In genomic region chr10:83926990-83927389, GRCm38 (mm10) we compare ENCODE assay signal across 11 mouse cellular contexts.
A peak's percentile ranks its signal among the peaks of the same experiment; 100 is the strongest.
DNase-seq lines count a peak whose midpoint lies in the region; ATAC-seq and TF ChIP-seq lines count a peak whose summit lies in the region.
"Had no signal": no experiment of that assay in that cellular context is flagged by ENCODE, and none has a peak within 500 bp of the region (broad histone marks: within the 10 kb centered on the region; RNA-seq: fewer than 3 reads in every experiment).

No protein-coding gene starts in this region.

- peaks cover 10% of the 10 kb centered on the region for H3K4me1 ChIP-seq in forebrain, embryonic 15.5 days
- no peaks in the 10 kb centered on the region for H3K4me1 ChIP-seq in forebrain, embryonic 11.5 days (replicated peaks; ENCODE audit: control insufficient read depth, insufficient read depth, low read length)
- peaks cover 5% of the 10 kb centered on the region; the same call in 1 of the 2 replicates for H3K4me1 ChIP-seq in lung, postnatal 0 days (ENCODE audit: insufficient read depth, low read depth, low read length)

- H3K36me3 ChIP-seq in forebrain, embryonic 15.5 days = no peaks in the 10 kb centered on the region
- H3K36me3 ChIP-seq in forebrain, embryonic 11.5 days (ENCODE audit: control insufficient read depth, insufficient read depth, low read length) = no peaks in the 10 kb centered on the region
- no peaks in the 10 kb centered on the region for H3K36me3 ChIP-seq in lung, postnatal 0 days (ENCODE audit: insufficient read depth, low read length)
- H3K36me3 ChIP-seq: neural tube, embryonic 12.5 days had no signal

- peak; percentile 80 for ATAC-seq in forebrain, embryonic 15.5 days (replicated peaks)
- ATAC-seq in forebrain, embryonic 11.5 days (replicated peaks; ENCODE audit: low FRiP score) = no peak
- ATAC-seq in lung, postnatal 0 days = peak; percentile 29; the same call in 1 of the 2 replicates

- intact Hi-C loops in left cerebral cortex, postnatal 4 days (cut with DNase I) = no loop called here

- H3K9ac ChIP-seq in forebrain, embryonic 15.5 days (replicated peaks) = no peak overlapping the region
- no peak overlapping the region for H3K9ac ChIP-seq in forebrain, embryonic 11.5 days (ENCODE audit: low read length)
- H3K9ac ChIP-seq in lung, postnatal 0 days (replicated peaks; ENCODE audit: low read depth) = no peak overlapping the region
- H3K9ac ChIP-seq: neural tube, embryonic 12.5 days had no signal

- TF ChIP-seq CTCF in brain, embryonic 14.5 days (IDR thresholded peaks at IDR 0.05; ENCODE audit: borderline replicate concordance, extremely low read depth, insufficient read depth, insufficient read length) = no peak
- TF ChIP-seq CTCF in lung, postnatal 0 days (IDR thresholded peaks at IDR 0.05) = no peak

- WGBS in forebrain, embryonic 15.5 days = 39% methylated on average over 4 of the region's 4 CpGs
- WGBS in forebrain, embryonic 11.5 days = 76% methylated on average over 4 of the region's 4 CpGs
- 19% methylated on average over 4 of the region's 4 CpGs for WGBS in lung, postnatal 0 days

- H3K4me2 ChIP-seq in forebrain, embryonic 15.5 days (replicated peaks) = no peak overlapping the region
- H3K4me2 ChIP-seq in forebrain, embryonic 11.5 days (ENCODE audit: low read depth, low read length, severe bottlenecking) = no peak overlapping the region
- H3K4me2 ChIP-seq in lung, postnatal 0 days (replicated peaks; ENCODE audit: low read depth, low read length) = no peak overlapping the region
- H3K4me2 ChIP-seq: neural tube, embryonic 12.5 days had no signal

- H3K9me3 ChIP-seq in forebrain, embryonic 15.5 days = no peaks in the 10 kb centered on the region
- no peaks in the 10 kb centered on the region for H3K9me3 ChIP-seq in forebrain, embryonic 11.5 days (ENCODE audit: control insufficient read depth, low read length)
- H3K9me3 ChIP-seq in lung, postnatal 0 days (ENCODE audit: low read length) = no peaks in the 10 kb centered on the region
- H3K9me3 ChIP-seq: neural tube, embryonic 12.5 days had no signal

- no peak overlapping the region for H3K4me3 ChIP-seq in forebrain, embryonic 15.5 days
- H3K4me3 ChIP-seq in forebrain, embryonic 11.5 days (ENCODE audit: low read depth, low read length) = no peak overlapping the region
- no peak overlapping the region for H3K4me3 ChIP-seq in lung, postnatal 0 days (ENCODE audit: low read depth, low read length)
- H3K4me3 ChIP-seq: neural tube, embryonic 12.5 days had no signal

- no peak for TF ChIP-seq EP300 in lung, postnatal 0 days (IDR thresholded peaks at IDR 0.05)

- no peaks in the 10 kb centered on the region for H3K27me3 ChIP-seq in forebrain, embryonic 15.5 days
- H3K27me3 ChIP-seq in forebrain, embryonic 11.5 days (ENCODE audit: control insufficient read depth, insufficient read depth, low read length) = no peaks in the 10 kb centered on the region
- H3K27me3 ChIP-seq in lung, postnatal 0 days (replicated peaks; ENCODE audit: insufficient read depth, low read length) = no peaks in the 10 kb centered on the region
- H3K27me3 ChIP-seq: neural tube, embryonic 12.5 days had no signal

- TF ChIP-seq POLR2A in brain, embryonic 14.5 days (IDR thresholded peaks at IDR 0.05; ENCODE audit: borderline replicate concordance, extremely low read depth, insufficient read depth, insufficient read length, poor library complexity, severe bottlenecking) = no peak

- peak overlapping the region; percentile 24; the same call in 1 of the 2 replicates for H3K27ac ChIP-seq in forebrain, embryonic 15.5 days (replicated peaks)
- H3K27ac ChIP-seq in forebrain, embryonic 11.5 days (ENCODE audit: low read depth, low read length) = no peak overlapping the region
- no peak overlapping the region for H3K27ac ChIP-seq in lung, postnatal 0 days (ENCODE audit: low read length)
- H3K27ac ChIP-seq: neural tube, embryonic 12.5 days had no signal

- DNase-seq in forebrain, embryonic 11.5 days (ENCODE audit: low spot score) = no peak
- peak; percentile 46 for DNase-seq in left cerebral cortex, postnatal 4 days
- no peak for DNase-seq in left cerebral cortex, adult 8-10 months (ENCODE audit: low spot score in 2 of 2)
- peak; percentile 87 for DNase-seq in brain, embryonic 14.5 days (ENCODE audit: low read depth)
- DNase-seq in lung, postnatal 0 days (ENCODE audit: low spot score) = peak; percentile 26
- DNase-seq in liver = no peak
- no peak for DNase-seq in urinary bladder, postnatal 10 days (ENCODE audit: low spot score)
- DNase-seq: kidney, postnatal 36 days; right cerebral cortex, postnatal 25 days had no signal

Comparison
In these comparisons a context has a peak if more than half of its experiments do, and no peak if none do; other contexts are left out.
1. DNase-seq: peak in left cerebral cortex, postnatal 4 days (single experiment), brain, embryonic 14.5 days (single experiment) and lung, postnatal 0 days (single experiment); none in forebrain, embryonic 11.5 days (single experiment), left cerebral cortex, adult 8-10 months (0 of 2), liver (single experiment) and urinary bladder, postnatal 10 days (single experiment).